Mouse (Mus musculus): ENCODE measurements around the gene Tcf12. TPM values are rescaled to one million over a fixed set of nuclear protein-coding genes. Genes with fewer than 3 reads are reported as not detected.
A peak's percentile ranks its signal among the peaks of the same experiment; 100 is the strongest.

Gene Tcf12
- total and polyA plus RNA-seq, 3 experiments, result 34.7 to 329 (median 80.7) TPM

GRCm38 (mm10) chr9:71940016-71940415 lies 171.7 kb downstream of the Tcf12 start:
- no peaks in the 10 kb centered on the region for H3K27me3 ChIP-seq (ENCODE audit: insufficient read depth, low read length)
- H3K36me3 ChIP-seq (replicated peaks), result peaks cover 12% of the 10 kb centered on the region
- H3K4me3 ChIP-seq (ENCODE audit: low read depth, low read length), result no peak overlapping the region
- H3K4me1 ChIP-seq (ENCODE audit: insufficient read depth, low read depth, low read length), result peaks cover 21% of the 10 kb centered on the region
- ATAC-seq (ENCODE audit: extremely low read depth, insufficient number of reproducible peaks, low FRiP score, poor library complexity, severe bottlenecking) (no peak), DNase-seq (ENCODE audit: low spot score) (no peak)
- TF ChIP-seq CTCF (IDR thresholded peaks at IDR 0.05; ENCODE audit: low read depth, low read length), result no peak
- no peak for TF ChIP-seq POLR2AphosphoS5 (IDR thresholded peaks at IDR 0.05; ENCODE audit: insufficient replicate concordance, low read depth, low read length)
- TF ChIP-seq TAL1 (conservative IDR thresholded peaks at IDR 0.05; ENCODE audit: low read depth, low read length), result no peak
- TF ChIP-seq GATA2 (IDR thresholded peaks at IDR 0.05; ENCODE audit: borderline replicate concordance, low read depth, low read length), result no peak
- TF ChIP-seq GATA1 (IDR thresholded peaks at IDR 0.05; ENCODE audit: borderline replicate concordance, low read length), result no peak
- no peaks in the 10 kb centered on the region for H3K9me3 ChIP-seq (replicated peaks)

DNA sequence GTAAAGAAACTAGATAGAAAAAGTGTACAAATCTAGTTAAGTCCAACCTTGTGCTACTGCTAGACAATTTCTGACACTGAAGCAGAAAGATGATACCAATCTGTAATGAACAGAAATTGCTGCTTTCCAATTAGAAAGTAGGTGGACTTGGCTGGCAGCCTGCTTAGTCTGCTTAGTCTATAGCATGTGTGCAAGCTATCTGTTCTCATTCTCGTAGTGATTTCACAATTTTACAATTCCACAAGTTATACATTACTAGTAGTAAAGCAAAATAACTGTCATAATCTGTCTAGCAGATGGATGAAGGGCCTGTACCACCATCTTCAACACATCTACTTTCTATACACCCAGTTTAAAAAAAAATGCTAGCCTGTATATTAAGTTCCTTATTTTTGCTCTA lies 175.5 kb downstream of the Tcf12 start:
- no peaks in the 10 kb centered on the region for H3K27me3 ChIP-seq (ENCODE audit: insufficient read depth, low read length)

GRCm38 (mm10) chr9:71934833-71935232 lies 176.8 kb downstream of the Tcf12 start:
- TF ChIP-seq TAL1 (conservative IDR thresholded peaks at IDR 0.05; ENCODE audit: low read depth, low read length), result no peak
- TF ChIP-seq GATA2 (IDR thresholded peaks at IDR 0.05; ENCODE audit: borderline replicate concordance, low read depth, low read length), result no peak
- TF ChIP-seq GATA1 (IDR thresholded peaks at IDR 0.05; ENCODE audit: borderline replicate concordance, low read length), result no peak
- no peak for TF ChIP-seq POLR2AphosphoS5 (IDR thresholded peaks at IDR 0.05; ENCODE audit: insufficient replicate concordance, low read depth, low read length)
- TF ChIP-seq CTCF (IDR thresholded peaks at IDR 0.05; ENCODE audit: low read depth, low read length), result no peak
- H3K4me3 ChIP-seq (ENCODE audit: low read depth, low read length), result no peak overlapping the region
- peaks cover 13% of the 10 kb centered on the region for H3K36me3 ChIP-seq (replicated peaks)
- DNase-seq (ENCODE audit: low spot score) (no peak), ATAC-seq (ENCODE audit: extremely low read depth, insufficient number of reproducible peaks, low FRiP score, poor library complexity, severe bottlenecking) (no peak)
- no peaks in the 10 kb centered on the region for H3K9me3 ChIP-seq (replicated peaks)
- H3K4me1 ChIP-seq (ENCODE audit: insufficient read depth, low read depth, low read length), result peaks cover 41% of the 10 kb centered on the region
- no peaks in the 10 kb centered on the region for H3K27me3 ChIP-seq (ENCODE audit: insufficient read depth, low read length)

More for the DNA sequence above, 175.5 kb downstream of the Tcf12 start:
- Histone ChIP-seq H3K9me3 (replicated peaks) (no peaks in the 10 kb centered on the region), H3K4me3 (ENCODE audit: low read depth, low read length) (no peak overlapping the region), H3K36me3 (replicated peaks) (peaks cover 13% of the 10 kb centered on the region), H3K4me1 (ENCODE audit: insufficient read depth, low read depth, low read length) (peaks cover 28% of the 10 kb centered on the region)
- no peak for ATAC-seq (ENCODE audit: extremely low read depth, insufficient number of reproducible peaks, low FRiP score, poor library complexity, severe bottlenecking)
- no peak for TF ChIP-seq CTCF (IDR thresholded peaks at IDR 0.05; ENCODE audit: low read depth, low read length)
- TF ChIP-seq POLR2AphosphoS5 (IDR thresholded peaks at IDR 0.05; ENCODE audit: insufficient replicate concordance, low read depth, low read length), result no peak
- no peak for DNase-seq (ENCODE audit: low spot score)

DNA sequence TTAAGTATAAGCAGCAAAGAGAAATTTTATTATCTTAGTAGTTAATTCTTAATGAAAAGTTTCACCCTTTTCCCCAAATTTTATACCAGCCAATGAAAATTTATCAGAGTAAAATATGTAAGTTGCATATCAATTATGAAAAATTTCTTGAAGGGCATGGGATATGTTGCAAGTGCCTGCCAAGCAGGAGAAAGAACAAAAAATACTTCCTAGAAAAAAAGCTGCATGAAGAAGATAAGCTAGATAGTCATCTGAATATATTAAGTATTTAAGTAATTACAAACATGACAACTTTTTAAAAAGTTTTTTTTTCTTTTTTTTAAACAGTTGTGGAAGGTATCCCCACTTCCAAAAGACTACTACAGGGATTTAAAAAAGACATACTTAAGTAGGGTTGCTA lies 179.7 kb downstream of the Tcf12 start:
- no peak overlapping the region for H3K4me3 ChIP-seq (ENCODE audit: low read depth, low read length)
- ATAC-seq (ENCODE audit: extremely low read depth, insufficient number of reproducible peaks, low FRiP score, poor library complexity, severe bottlenecking), result peak; percentile 31; the same call in 1 of the 2 replicates
- TF ChIP-seq GATA1 (IDR thresholded peaks at IDR 0.05; ENCODE audit: borderline replicate concordance, low read length) (no peak), TAL1 (conservative IDR thresholded peaks at IDR 0.05; ENCODE audit: low read depth, low read length) (peak; percentile 44; the same call in 1 of the 2 replicates)
- H3K9me3 ChIP-seq (replicated peaks), result no peaks in the 10 kb centered on the region
- H3K27me3 ChIP-seq (ENCODE audit: insufficient read depth, low read length), result no peaks in the 10 kb centered on the region
- H3K4me1 ChIP-seq (ENCODE audit: insufficient read depth, low read depth, low read length), result peaks cover 52% of the 10 kb centered on the region
- peaks cover 16% of the 10 kb centered on the region for H3K36me3 ChIP-seq (replicated peaks)
- DNase-seq (ENCODE audit: low spot score), result no peak

DNA sequence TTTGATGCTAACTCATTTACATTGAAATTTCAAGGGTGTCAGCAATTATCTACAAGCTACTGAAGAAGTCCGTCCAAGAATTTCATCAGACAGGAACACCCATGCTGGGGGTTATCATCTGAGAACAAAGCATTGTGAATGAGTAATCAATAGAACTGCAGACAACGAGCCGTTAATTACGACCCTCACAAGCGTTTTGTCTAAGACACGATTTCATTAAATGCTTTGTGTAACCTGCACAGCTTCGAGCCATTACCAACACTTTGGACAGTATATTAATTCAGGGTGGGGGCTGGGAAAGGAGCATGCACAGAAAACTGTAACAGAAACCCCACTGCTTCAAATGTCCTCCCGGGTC lies 180.3 kb downstream of the Tcf12 start:
- Histone ChIP-seq H3K4me3 (ENCODE audit: low read depth, low read length) (peak overlapping the region; percentile 51; the same call in 1 of the 2 replicates), H3K4me1 (ENCODE audit: insufficient read depth, low read depth, low read length) (peaks cover 50% of the 10 kb centered on the region), H3K36me3 (replicated peaks) (peaks cover 16% of the 10 kb centered on the region), H3K9me3 (replicated peaks) (no peaks in the 10 kb centered on the region), H3K27me3 (ENCODE audit: insufficient read depth, low read length) (no peaks in the 10 kb centered on the region)
- DNase-seq (ENCODE audit: low spot score) (no peak), ATAC-seq (ENCODE audit: extremely low read depth, insufficient number of reproducible peaks, low FRiP score, poor library complexity, severe bottlenecking) (0 out of 2 replicates have a peak, but pooled peaks have one; percentile 25)
- TF ChIP-seq CTCF (IDR thresholded peaks at IDR 0.05; ENCODE audit: low read depth, low read length) (no peak), TAL1 (conservative IDR thresholded peaks at IDR 0.05; ENCODE audit: low read depth, low read length) (peak; percentile 20; the same call in 1 of the 2 replicates)

DNA sequence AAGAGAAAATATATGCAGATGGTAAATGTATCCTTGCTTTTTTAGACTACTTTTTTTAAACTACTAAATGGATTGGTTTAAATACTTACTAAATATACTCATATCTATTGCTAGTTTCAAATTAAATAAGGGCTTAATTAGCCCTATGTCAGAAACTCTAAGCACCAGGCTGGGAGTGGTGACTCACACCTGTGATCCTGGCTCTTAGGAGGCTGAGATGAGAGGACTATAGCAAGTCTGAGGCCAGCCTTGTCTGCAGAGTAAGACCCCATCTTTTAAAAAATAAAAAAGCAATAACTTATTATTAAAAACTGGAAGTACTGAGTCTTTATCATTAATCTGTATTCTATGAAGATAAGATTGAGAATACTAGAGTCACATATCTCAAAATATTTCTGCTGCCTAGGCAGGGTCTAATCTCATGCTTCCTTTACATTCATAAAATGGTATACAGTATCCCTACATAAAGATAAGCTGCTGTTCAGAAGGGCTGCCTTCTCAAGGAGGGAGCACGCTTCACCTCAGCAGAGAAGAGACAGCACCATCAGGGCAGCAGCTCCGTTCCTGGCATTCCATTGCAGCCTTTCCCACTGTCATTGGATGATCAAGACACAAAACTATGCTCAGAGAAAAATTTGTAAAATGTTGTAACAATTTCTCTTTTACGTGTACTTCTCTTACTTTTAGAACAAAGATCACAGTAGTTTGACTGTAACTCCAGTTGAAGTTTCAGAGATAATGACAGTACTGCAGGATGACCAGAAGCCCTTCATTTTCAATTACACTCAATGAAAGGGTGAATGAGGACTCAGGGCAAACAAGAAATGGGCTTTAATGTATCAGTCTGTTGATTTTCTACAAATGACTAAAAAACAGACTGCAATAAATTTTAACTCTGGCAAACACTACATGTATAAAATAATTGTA lies 181.0 kb downstream of the Tcf12 start:
- peak overlapping the region; percentile 35; the same call in 1 of the 2 replicates for H3K4me3 ChIP-seq (ENCODE audit: low read depth, low read length)
- H3K36me3 ChIP-seq (replicated peaks), result peaks cover 19% of the 10 kb centered on the region
- DNase-seq (ENCODE audit: low spot score) (no peak), ATAC-seq (ENCODE audit: extremely low read depth, insufficient number of reproducible peaks, low FRiP score, poor library complexity, severe bottlenecking) (peak; percentile 48; the same call in 1 of the 2 replicates)
- TF ChIP-seq CTCF (IDR thresholded peaks at IDR 0.05; ENCODE audit: low read depth, low read length), result no peak
- TF ChIP-seq GATA2 (IDR thresholded peaks at IDR 0.05; ENCODE audit: borderline replicate concordance, low read depth, low read length), result no peak
- TF ChIP-seq GATA1 (IDR thresholded peaks at IDR 0.05; ENCODE audit: borderline replicate concordance, low read length), result no peak
- no peak for TF ChIP-seq POLR2AphosphoS5 (IDR thresholded peaks at IDR 0.05; ENCODE audit: insufficient replicate concordance, low read depth, low read length)
- no peak; the same call in 1 of the 2 replicates for TF ChIP-seq TAL1 (conservative IDR thresholded peaks at IDR 0.05; ENCODE audit: low read depth, low read length)
- no peaks in the 10 kb centered on the region for H3K27me3 ChIP-seq (ENCODE audit: insufficient read depth, low read length)
- H3K4me1 ChIP-seq (ENCODE audit: insufficient read depth, low read depth, low read length), result peaks cover 49% of the 10 kb centered on the region
- H3K9me3 ChIP-seq (replicated peaks), result no peaks in the 10 kb centered on the region
